Mouse (Mus musculus) liver, postnatal 0 days (tissue): ENCODE results near the gene Stat4.

Source experiments
- CTCF ChIP-seq: sonication (generic); IDR thresholded peaks from 2 replicates; pipeline ENCODE4 v1.5.1; 2016; ENCODE audit warnings: antibody characterized with exemption, low read depth
- EP300 ChIP-seq: IDR thresholded peaks from 2 replicates; pipeline ENCODE4 v1.6.1; 2016; ENCODE audit warnings: antibody characterized with exemption, low read depth, mild to moderate bottlenecking

- TF ChIP-seq EP300 (no peak), CTCF (no peak)
Measured at GRCm38 (mm10) chr1:51947116-51947515, 39.8 kb upstream of the Stat4 start.
